Mouse (Mus musculus) brain, embryonic 14.5 days (tissue): ENCODE measurements around the gene Mia2.

Experiments
- CTCF ChIP-seq: fragments of 200-500 bp; IDR thresholded peaks from 2 replicates; pipeline ENCODE4 v1.5.1; 2012; ENCODE audit warnings: inconsistent platforms, mild to moderate bottlenecking, moderate library complexity, borderline replicate concordance; ENCODE audit not compliant: insufficient read depth, insufficient read length; ENCODE audit errors: extremely low read depth
- POLR2A ChIP-seq: fragments of 200-500 bp; IDR thresholded peaks from 2 replicates; pipeline ENCODE4 v1.6.1; 2012; ENCODE audit warnings: mild to moderate bottlenecking, inconsistent platforms, borderline replicate concordance; ENCODE audit not compliant: poor library complexity, insufficient read depth, insufficient read length, severe bottlenecking; ENCODE audit errors: extremely low read depth

GRCm38 (mm10) chr12:59060322-59060721 is 35.3 kb upstream of the Mia2 start:
- no peak for TF ChIP-seq CTCF
- no peak for TF ChIP-seq POLR2A
